Mouse (Mus musculus) megakaryocyte, embryonic 14.5 days (primary cell): Measurements from ENCODE around the gene Ssh3.

Experiments used
- FLI1 ChIP-seq: IDR thresholded peaks from 2 replicates; pipeline ENCODE4 v1.6.1; 2012; ENCODE audit warnings: low read length, inconsistent platforms, mixed read lengths
- GATA1 ChIP-seq: IDR thresholded peaks from 3 replicates; pipeline ENCODE4 v1.6.1; 2012; ENCODE audit warnings: mixed read lengths, low read length, inconsistent platforms, borderline replicate concordance

- no peak for TF ChIP-seq GATA1
- TF ChIP-seq FLI1: no peak
Observed at GRCm38 (mm10) chr19:4291161-4291560, 22.2 kb upstream of the Ssh3 start.
